Mouse (Mus musculus) myocyte (in vitro differentiated cells): Measurements from ENCODE around the gene Rraga.

Experiments used
- CEBPB ChIP-seq: IDR thresholded peaks from 2 replicates; pipeline ENCODE4 v1.6.1; 2011; ENCODE audit warnings: mild to moderate bottlenecking, moderate library complexity; ENCODE audit not compliant: poor library complexity, insufficient read depth, severe bottlenecking
- MYOD1 ChIP-seq, 3 experiments: IDR thresholded peaks; one replicate each; pipeline ENCODE4 v1.6.1; 2011; ENCODE audit warnings: control low read depth in 2 of 3, low read depth in 2 of 3, mild to moderate bottlenecking in 2 of 3, moderate library complexity in 1 of 3; ENCODE audit not compliant: insufficient read length in 2 of 3, control insufficient read depth in 1 of 3
- POLR2A ChIP-seq: IDR thresholded peaks from one replicate; pipeline ENCODE4 v1.6.1; 2011; ENCODE audit warnings: low read depth, mild to moderate bottlenecking, control low read depth, moderate library complexity; ENCODE audit not compliant: insufficient read length
- POLR2AphosphoS2 ChIP-seq: IDR thresholded peaks from one replicate; pipeline ENCODE4 v1.6.1; 2011; ENCODE audit warnings: low read depth, control low read depth; ENCODE audit not compliant: insufficient read length
- SRF ChIP-seq: IDR thresholded peaks from one replicate; pipeline ENCODE4 v1.6.1; 2011; ENCODE audit warnings: low read depth; ENCODE audit not compliant: control insufficient read depth, insufficient read length
- USF1 ChIP-seq: IDR thresholded peaks from one replicate; pipeline ENCODE4 v1.6.1; 2011; ENCODE audit warnings: low read depth, mild to moderate bottlenecking, control low read depth, moderate library complexity

DNA sequence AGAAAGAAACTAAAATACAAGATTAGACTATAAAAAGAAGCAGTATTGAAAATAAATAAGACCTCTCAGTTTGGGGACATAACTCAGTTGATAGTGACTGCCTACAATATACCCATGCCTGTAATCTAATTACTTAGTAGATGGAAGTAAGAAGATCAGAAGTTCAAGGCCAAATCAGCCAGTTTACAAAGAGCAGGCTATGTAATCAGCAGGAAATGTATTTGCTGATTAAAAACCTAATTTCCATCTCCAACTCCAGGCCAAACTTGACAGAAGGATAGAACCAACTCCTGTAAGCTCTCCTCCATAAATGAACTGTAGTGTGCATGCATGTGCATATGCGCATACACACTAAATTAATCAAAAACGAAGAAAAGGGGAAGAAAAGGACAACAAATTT, 15.8 kb downstream of the Rraga start:
- TF ChIP-seq SRF, result no peak
- TF ChIP-seq POLR2AphosphoS2, result no peak
- TF ChIP-seq CEBPB, result no peak
- no peak for TF ChIP-seq MYOD1 (IDR thresholded peaks at IDR 0.05; ENCODE audit: control insufficient read depth in 1 of 3, insufficient read length in 2 of 3, low read depth in 2 of 3)
- no peak for TF ChIP-seq USF1
- TF ChIP-seq POLR2A, result no peak
